Mouse (Mus musculus): ENCODE data around the gene Suv39h2. TPM values are rescaled to one million over a fixed set of nuclear protein-coding genes. Genes with fewer than 3 reads are reported as not detected.
A peak's percentile ranks its signal among the peaks of the same experiment; 100 is the strongest.

Suv39h2 gene
- total and polyA plus RNA-seq, 3 experiments = 9.6 to 17.3 (median 11.4) TPM

- dilution Hi-C loops (cut with MboI; ENCODE audit: extremely low pct_ligation_motif_present, extremely low pct_unique_long_range_greater_than_20kb, low sequenced_read_pairs) (no loop called here), in situ Hi-C loops (cut with MboI; ENCODE audit: low pct_ligation_motif_present, low pct_unique_long_range_greater_than_20kb, low sequenced_read_pairs) (no loop called here)
- no peak overlapping the region for H3K4me2 ChIP-seq (ENCODE audit: insufficient read depth, low read depth, poor library complexity, severe bottlenecking)
- no peak overlapping the region for H3K4me3 ChIP-seq (replicated peaks in 1 of 3; ENCODE audit: low read depth in 2 of 3, low read length in 2 of 3, poor library complexity in 1 of 3)
- H3K27ac ChIP-seq (ENCODE audit: insufficient read depth, low read depth) = no peak overlapping the region
- H3K79me2 ChIP-seq (replicated peaks; ENCODE audit: control insufficient read depth, extremely low read depth, insufficient read depth, poor library complexity, severe bottlenecking) = no peaks in the 10 kb centered on the region
- no peaks in the 10 kb centered on the region for H3K9me3 ChIP-seq (replicated peaks; ENCODE audit: low read length)
- no peaks in the 10 kb centered on the region for H3K27me3 ChIP-seq (replicated peaks)
- TF ChIP-seq ZKSCAN1 (IDR thresholded peaks at IDR 0.05; ENCODE audit: borderline replicate concordance, low read depth, low read length) = no peak
- no peak for TF ChIP-seq CTCF (conservative IDR thresholded peaks at IDR 0.05 in 1 of 2, IDR thresholded peaks at IDR 0.05 in 1 of 2; ENCODE audit: low read depth in 2 of 2, low read length in 2 of 2)
- no peak for TF ChIP-seq ZNF384 (IDR thresholded peaks at IDR 0.05; ENCODE audit: low read depth, low read length)
- H3K36me3 ChIP-seq (replicated peaks in 1 of 2; ENCODE audit: control insufficient read depth in 1 of 2, insufficient read depth in 1 of 2, low read length in 1 of 2) = peaks cover 34 to 53% of the 10 kb centered on the region in 2 experiments
- H3K9ac ChIP-seq (ENCODE audit: insufficient read depth, low read depth) = no peak overlapping the region
- peaks cover 0 to 9% of the 10 kb centered on the region in 2 experiments; a peak in 2 of 4 replicates for H3K4me1 ChIP-seq (ENCODE audit: control insufficient read depth in 1 of 2, insufficient read depth in 2 of 2)
- no peak for DNase-seq (ENCODE audit: extremely low read depth)
Measured at GRCm38 (mm10) chr2:3489816-3490215, 15.0 kb upstream of the Suv39h2 start.

- Histone ChIP-seq H3K27ac (ENCODE audit: insufficient read depth, low read depth) (no peak overlapping the region), H3K9ac (ENCODE audit: insufficient read depth, low read depth) (no peak overlapping the region), H3K4me2 (ENCODE audit: insufficient read depth, low read depth, poor library complexity, severe bottlenecking) (no peak overlapping the region), H3K9me3 (replicated peaks; ENCODE audit: low read length) (no peaks in the 10 kb centered on the region), H3K27me3 (replicated peaks) (no peaks in the 10 kb centered on the region), H3K36me3 (replicated peaks in 1 of 2; ENCODE audit: control insufficient read depth in 1 of 2, insufficient read depth in 1 of 2, low read length in 1 of 2) (peaks cover 0 to 5% of the 10 kb centered on the region in 2 experiments), H3K4me3 (replicated peaks in 1 of 3; ENCODE audit: low read depth in 2 of 3, low read length in 2 of 3, poor library complexity in 1 of 3) (no peak overlapping the region), H3K79me2 (replicated peaks; ENCODE audit: control insufficient read depth, extremely low read depth, insufficient read depth, poor library complexity, severe bottlenecking) (no peaks in the 10 kb centered on the region), H3K4me1 (ENCODE audit: control insufficient read depth in 1 of 2, insufficient read depth in 2 of 2) (peaks cover 0 to 7% of the 10 kb centered on the region in 2 experiments; a peak in 2 of 4 replicates)
- TF ChIP-seq EP300 (IDR thresholded peaks at IDR 0.05; ENCODE audit: low read length) (no peak), CTCF (conservative IDR thresholded peaks at IDR 0.05 in 1 of 2, IDR thresholded peaks at IDR 0.05 in 1 of 2; ENCODE audit: low read depth in 2 of 2, low read length in 2 of 2) (peak in 1 of 2 experiments; percentile 25; a peak in 2 of 4 replicates), ZMIZ1 (IDR thresholded peaks at IDR 0.05; ENCODE audit: low read depth, low read length) (no peak)
- dilution Hi-C loops (cut with MboI; ENCODE audit: extremely low pct_ligation_motif_present, extremely low pct_unique_long_range_greater_than_20kb, low sequenced_read_pairs) = no loop called here
- no peak for DNase-seq (ENCODE audit: extremely low read depth)
- in situ Hi-C loops (cut with MboI; ENCODE audit: low pct_ligation_motif_present, low pct_unique_long_range_greater_than_20kb, low sequenced_read_pairs) = no loop called here
Measured at GRCm38 (mm10) chr2:3480239-3480638, 5.4 kb upstream of the Suv39h2 start.

DNA sequence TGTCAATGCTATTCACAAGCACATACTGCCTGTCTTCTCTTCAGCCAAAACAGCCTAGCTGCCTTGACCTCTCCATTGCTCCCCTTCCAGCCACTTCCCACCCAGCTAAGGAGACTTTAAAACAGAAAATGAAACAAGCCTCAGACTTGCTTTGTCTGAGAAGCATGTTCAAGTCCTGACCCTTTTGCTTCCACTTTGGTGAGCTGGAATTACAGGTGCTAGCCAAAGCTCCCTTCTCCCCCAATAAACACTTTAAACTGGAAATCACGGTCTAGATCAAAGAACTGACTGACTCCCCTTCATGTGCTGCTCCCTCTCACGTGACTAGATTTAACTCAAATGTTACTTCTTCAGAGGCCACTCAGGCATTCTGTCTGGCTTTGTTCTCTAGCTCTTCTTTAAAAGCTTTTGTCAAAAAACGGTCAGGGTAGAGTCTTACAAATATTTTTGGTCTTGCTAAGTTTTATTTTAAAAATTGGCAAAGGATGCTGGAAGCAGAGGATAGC lies 968 bp upstream of the Suv39h2 start:
- Histone ChIP-seq H3K27ac (ENCODE audit: insufficient read depth, low read depth) (peak overlapping the region; percentile 65), H3K27me3 (replicated peaks) (no peaks in the 10 kb centered on the region), H3K4me3 (replicated peaks in 1 of 3; ENCODE audit: low read depth in 2 of 3, low read length in 2 of 3, poor library complexity in 1 of 3) (peak overlapping the region in 2 of 3 experiments; percentile 67 to 71), H3K36me3 (replicated peaks in 1 of 2; ENCODE audit: control insufficient read depth in 1 of 2, insufficient read depth in 1 of 2, low read length in 1 of 2) (peaks cover 0 to 11% of the 10 kb centered on the region in 2 experiments), H3K4me1 (ENCODE audit: control insufficient read depth in 1 of 2, insufficient read depth in 2 of 2) (peaks cover 3 to 36% of the 10 kb centered on the region in 2 experiments; a peak in 3 of 4 replicates), H3K4me2 (ENCODE audit: insufficient read depth, low read depth, poor library complexity, severe bottlenecking) (peak overlapping the region; percentile 74), H3K79me2 (replicated peaks; ENCODE audit: control insufficient read depth, extremely low read depth, insufficient read depth, poor library complexity, severe bottlenecking) (peaks cover 10% of the 10 kb centered on the region), H3K9ac (ENCODE audit: insufficient read depth, low read depth) (peak overlapping the region; percentile 57), H3K9me3 (replicated peaks; ENCODE audit: low read length) (no peaks in the 10 kb centered on the region)
- TF ChIP-seq SIN3A (IDR thresholded peaks at IDR 0.05; ENCODE audit: low read length) = no peak
- TF ChIP-seq IRF4 (IDR thresholded peaks at IDR 0.05; ENCODE audit: low read depth, low read length) = 0 out of 2 replicates have a peak, but pooled peaks have one; percentile 6
- TF ChIP-seq BHLHE40 (IDR thresholded peaks at IDR 0.05; ENCODE audit: low read depth, low read length) = peak; percentile 88
- in situ Hi-C loops (cut with MboI; ENCODE audit: low pct_ligation_motif_present, low pct_unique_long_range_greater_than_20kb, low sequenced_read_pairs) (no loop called here), dilution Hi-C loops (cut with MboI; ENCODE audit: extremely low pct_ligation_motif_present, extremely low pct_unique_long_range_greater_than_20kb, low sequenced_read_pairs) (no loop called here)
- no peak for DNase-seq (ENCODE audit: extremely low read depth)

All from CH12.LX (cell line).